In genomic region chr9:47533461-47533860, GRCm38 (mm10) we compare ENCODE assay signal across 11 mouse cellular contexts. TPM values are rescaled to one million over a fixed set of nuclear protein-coding genes. Genes with fewer than 3 reads are reported as not detected.
DNase-seq lines count a peak whose midpoint lies in the region; ATAC-seq and TF ChIP-seq lines count a peak whose summit lies in the region.
"Had no signal": no experiment of that assay in that cellular context is flagged by ENCODE, and none has a peak within 500 bp of the region (broad histone marks: within the 10 kb centered on the region; RNA-seq: fewer than 3 reads in every experiment).

No protein-coding gene starts in this region.

- H3K9ac ChIP-seq in forebrain, embryonic 14.5 days (ENCODE audit: low read length), result peak overlapping the region; percentile 95

- no peak overlapping the region for H3K27ac ChIP-seq in testis, adult 2 months (ENCODE audit: control insufficient read depth, insufficient read depth, low read depth, low read length)
- H3K27ac ChIP-seq in forebrain, embryonic 14.5 days (ENCODE audit: low read depth, low read length), result peak overlapping the region; percentile 21; the same call in 1 of the 2 replicates
- H3K27ac ChIP-seq in midbrain, embryonic 10.5 days (replicated peaks), result no peak overlapping the region

- TF ChIP-seq POLR2A in testis, adult 2 months (IDR thresholded peaks at IDR 0.05; ENCODE audit: control insufficient read depth, low read depth, low read length), result no peak

- no peak for DNase-seq in testis, postnatal 10 days (ENCODE audit: low spot score)
- DNase-seq in forebrain, embryonic 14.5 days (ENCODE audit: low spot score), result peak; percentile 57
- DNase-seq in midbrain, embryonic 10.5 days (ENCODE audit: low spot score), result no peak
- no peak for DNase-seq in right cerebral cortex, postnatal 14 days
- no peak for DNase-seq in kidney, postnatal 4 days
- DNase-seq: adrenal gland, adult 8-10 months; cerebellum, postnatal 36 days; gastrocnemius, postnatal 10 days; lung, postnatal 36 days had no signal

- no peak for TF ChIP-seq CTCF in testis, adult 2 months (IDR thresholded peaks at IDR 0.05; ENCODE audit: control insufficient read depth, insufficient read depth, insufficient replicate concordance, low read depth, low read length)

- no peaks in the 10 kb centered on the region for H3K36me3 ChIP-seq in testis, adult 2 months (ENCODE audit: control insufficient read depth, insufficient read depth, low read length)
- H3K36me3 ChIP-seq in forebrain, embryonic 14.5 days (ENCODE audit: control insufficient read depth, insufficient read depth, low read length), result peaks cover 13% of the 10 kb centered on the region
- peaks cover 16% of the 10 kb centered on the region for H3K36me3 ChIP-seq in midbrain, embryonic 10.5 days

- H3K9me3 ChIP-seq in forebrain, embryonic 14.5 days (replicated peaks; ENCODE audit: control insufficient read depth, low read length), result no peaks in the 10 kb centered on the region
- no peaks in the 10 kb centered on the region for H3K9me3 ChIP-seq in midbrain, embryonic 10.5 days (replicated peaks)

- H3K4me2 ChIP-seq in forebrain, embryonic 14.5 days (ENCODE audit: low read length), result peak overlapping the region; percentile 88

- no peak for ATAC-seq in forebrain, embryonic 14.5 days
- no peak for ATAC-seq in megakaryocyte progenitor cell, adult 5-6 weeks (replicated peaks; ENCODE audit: poor library complexity)

- H3K27me3 ChIP-seq in testis, adult 2 months (ENCODE audit: control insufficient read depth, insufficient read depth, low read length), result no peaks in the 10 kb centered on the region
- H3K27me3 ChIP-seq in forebrain, embryonic 14.5 days (replicated peaks; ENCODE audit: control insufficient read depth, insufficient read depth, low read length), result no peaks in the 10 kb centered on the region
- peaks cover 15% of the 10 kb centered on the region for H3K27me3 ChIP-seq in midbrain, embryonic 10.5 days (ENCODE audit: low read depth, poor library complexity, severe bottlenecking)

- under 1% methylated on average over 8 of the region's 8 CpGs for WGBS in forebrain, embryonic 14.5 days
- WGBS in midbrain, embryonic 10.5 days, result 17% methylated on average over 8 of the region's 8 CpGs

- H3K4me3 ChIP-seq in testis, adult 2 months (ENCODE audit: control insufficient read depth, low read depth, low read length), result peak overlapping the region; percentile 88
- peak overlapping the region; percentile 76 for H3K4me3 ChIP-seq in forebrain, embryonic 14.5 days (ENCODE audit: low read depth, low read length)
- H3K4me3 ChIP-seq in midbrain, embryonic 10.5 days, result peak overlapping the region; percentile 88

- peaks cover 34% of the 10 kb centered on the region for H3K4me1 ChIP-seq in testis, adult 2 months (ENCODE audit: control insufficient read depth, insufficient read depth, low read length)
- H3K4me1 ChIP-seq in forebrain, embryonic 14.5 days (ENCODE audit: control insufficient read depth, insufficient read depth, low read length), result peaks cover 31% of the 10 kb centered on the region
- H3K4me1 ChIP-seq in midbrain, embryonic 10.5 days, result peaks cover 43% of the 10 kb centered on the region

RNA-seq across cellular contexts. Expression of gene Cadm1, which starts 3.5 kb away (rescaled TPM):
- 70.8 and 92.2 TPM in 2 replicates for polyA plus RNA-seq in testis, adult 2 months (2012; rRNA removed)
- polyA plus RNA-seq in forebrain, embryonic 14.5 days (2014; fragmentation: Nextera tagmentation; extraction: Ambion mirVana), result 206 and 247 TPM in 2 replicates
- polyA plus RNA-seq in midbrain, embryonic 10.5 days (2016; fragmentation: Nextera tagmentation; extraction: Ambion mirVana), result 81.6 and 89.9 TPM in 2 replicates
- 0.15 TPM in 1 of 2 replicates, not detected in the other for total RNA-seq in megakaryocyte progenitor cell, adult 5-6 weeks (2015)
- total RNA-seq in megakaryocyte progenitor cell, adult 5-6 weeks (2017), result 1.5 TPM in 1 of 2 replicates, not detected in the other
